Mouse (Mus musculus): ENCODE data around the gene Jarid2.

The Jarid2 gene

GRCm38 (mm10) chr13:44957049-44957448 is 227.8 kb downstream of the Jarid2 start:
- DNase-seq (ENCODE audit: low read depth, low spot score): no peak

DNA sequence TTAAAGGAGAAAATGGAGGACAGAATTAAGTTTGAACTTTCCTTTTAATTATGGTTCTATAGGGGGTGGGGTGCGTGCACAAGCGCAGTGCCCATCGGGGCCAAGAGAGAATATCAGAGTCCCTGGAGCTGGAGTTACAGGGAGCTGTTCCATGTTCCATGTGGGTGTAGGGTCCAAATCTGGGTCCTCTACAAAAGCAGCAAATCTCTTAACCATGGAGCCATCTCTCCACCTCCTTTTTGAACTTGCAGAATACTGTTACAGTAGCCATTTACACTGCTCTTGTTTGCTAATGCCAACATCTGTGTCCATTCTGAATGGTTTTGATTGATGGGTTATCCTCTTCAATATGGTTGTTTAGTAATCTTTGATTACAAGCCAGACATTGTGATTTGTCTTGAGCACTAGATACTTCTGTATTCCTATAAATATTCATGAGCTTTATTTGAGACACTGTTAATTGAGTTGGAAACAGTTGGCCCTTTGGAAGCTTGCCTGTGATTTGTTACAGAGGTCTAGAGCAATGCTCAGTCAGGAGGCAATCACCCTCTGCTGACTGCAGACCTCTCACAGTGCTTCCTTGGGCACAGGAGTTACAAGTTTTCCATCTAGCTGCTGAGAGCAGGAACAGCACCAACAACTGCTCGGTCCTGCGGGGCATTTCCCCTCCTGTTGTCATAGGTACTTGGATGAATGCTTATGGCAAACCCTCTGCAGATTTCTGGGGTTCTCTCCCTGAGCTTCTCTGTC is 231.4 kb downstream of the Jarid2 start:
- DNase-seq (ENCODE audit: low read depth, low spot score): no peak

All from telencephalon, adult 2 months (tissue).